Mouse (Mus musculus): Measurements from ENCODE around the gene Ccdc60. TPM values are rescaled to one million over a fixed set of nuclear protein-coding genes. Genes with fewer than 3 reads are reported as not detected.

The Ccdc60 gene
- total and polyA plus RNA-seq, 3 experiments: not detected

GRCm38 (mm10) chr5:116084231-116084630 lies 204.6 kb downstream of the Ccdc60 start:
- Histone ChIP-seq H3K4me1 (ENCODE audit: control insufficient read depth in 1 of 2, insufficient read depth in 2 of 2, low read length in 2 of 2) (no peaks in the 10 kb centered on the region), H3K4me3 (ENCODE audit: control insufficient read depth in 1 of 2, insufficient read depth in 1 of 2, low read depth in 2 of 2, low read length in 2 of 2) (no peak overlapping the region), H3K79me2 (ENCODE audit: control insufficient read depth, insufficient read depth, low read length, poor library complexity) (no peaks in the 10 kb centered on the region), H3K9ac (ENCODE audit: control insufficient read depth, low read depth, low read length, poor library complexity, severe bottlenecking) (no peak overlapping the region), H3K36me3 (ENCODE audit: control insufficient read depth in 1 of 2, insufficient read depth in 2 of 2, low read length in 2 of 2) (no peaks in the 10 kb centered on the region), H3K9me3 (replicated peaks; ENCODE audit: insufficient read depth, low read length) (no peaks in the 10 kb centered on the region), H3K27me3 (ENCODE audit: control insufficient read depth in 1 of 2, insufficient read depth in 2 of 2, low read length in 2 of 2) (no peaks in the 10 kb centered on the region), H3K27ac (ENCODE audit: control insufficient read depth, low read depth, low read length) (no peak overlapping the region)
- no peak for DNase-seq (ENCODE audit: low read depth, low spot score)
- no peak for TF ChIP-seq ELF1 (IDR thresholded peaks at IDR 0.05; ENCODE audit: low read depth, low read length)
- TF ChIP-seq JUND (IDR thresholded peaks at IDR 0.05; ENCODE audit: low read depth, low read length): no peak
- no peak for TF ChIP-seq NELFE (IDR thresholded peaks at IDR 0.05; ENCODE audit: low read depth, low read length)
- TF ChIP-seq ZKSCAN1 (IDR thresholded peaks at IDR 0.05; ENCODE audit: low read depth, low read length): no peak
- no peak for TF ChIP-seq CHD2 (IDR thresholded peaks at IDR 0.05; ENCODE audit: low read length)
- TF ChIP-seq NRF1 (IDR thresholded peaks at IDR 0.05; ENCODE audit: insufficient read depth, low read depth, low read length, poor library complexity, severe bottlenecking): no peak
- TF ChIP-seq ETS1 (IDR thresholded peaks at IDR 0.05; ENCODE audit: low read depth, low read length): no peak
- no peak for TF ChIP-seq SMC3 (IDR thresholded peaks at IDR 0.05; ENCODE audit: low read depth, low read length)
- TF ChIP-seq ZC3H11A (IDR thresholded peaks at IDR 0.05; ENCODE audit: low read depth, low read length): no peak
- no peak for TF ChIP-seq MXI1 (IDR thresholded peaks at IDR 0.05; ENCODE audit: low read depth, low read length)
- TF ChIP-seq SIN3A (IDR thresholded peaks at IDR 0.05; ENCODE audit: low read length): no peak
- no peak for TF ChIP-seq RAD21 (IDR thresholded peaks at IDR 0.05; ENCODE audit: low read depth, low read length)
- no peak for TF ChIP-seq UBTF (IDR thresholded peaks at IDR 0.05; ENCODE audit: borderline replicate concordance, insufficient read depth, low read depth, low read length)
- no peak for TF ChIP-seq MAFK (IDR thresholded peaks at IDR 0.05; ENCODE audit: borderline replicate concordance, low read depth, low read length)
- no peak for TF ChIP-seq TAL1 (IDR thresholded peaks at IDR 0.05; ENCODE audit: low read length)
- no peak for TF ChIP-seq MYB (IDR thresholded peaks at IDR 0.05; ENCODE audit: low read depth, low read length)
- no peak for TF ChIP-seq CTCF (IDR thresholded peaks at IDR 0.05 in 2 of 3, conservative IDR thresholded peaks at IDR 0.05 in 1 of 3; ENCODE audit: control insufficient read depth in 1 of 3, insufficient read depth in 1 of 3, low read depth in 2 of 3, low read length in 3 of 3, poor library complexity in 1 of 3, severe bottlenecking in 1 of 3)
- TF ChIP-seq USF1 (IDR thresholded peaks at IDR 0.05; ENCODE audit: low read depth, low read length): no peak
- no peak for TF ChIP-seq RCOR1 (IDR thresholded peaks at IDR 0.05; ENCODE audit: low read depth, low read length)
- no peak for TF ChIP-seq BHLHE40 (IDR thresholded peaks at IDR 0.05; ENCODE audit: borderline replicate concordance, low read depth, low read length)

- Histone ChIP-seq H3K9ac (ENCODE audit: control insufficient read depth, low read depth, low read length, poor library complexity, severe bottlenecking) (no peak within 1 kb of the TSS), H3K4me1 (ENCODE audit: control insufficient read depth in 1 of 2, insufficient read depth in 2 of 2, low read length in 2 of 2) (no peaks in the 10 kb centered on the region), H3K79me2 (ENCODE audit: control insufficient read depth, insufficient read depth, low read length, poor library complexity) (no peaks in the 10 kb centered on the region), H3K27ac (ENCODE audit: control insufficient read depth, low read depth, low read length) (no peak within 1 kb of the TSS), H3K4me3 (ENCODE audit: control insufficient read depth in 1 of 2, insufficient read depth in 1 of 2, low read depth in 2 of 2, low read length in 2 of 2) (no peak within 1 kb of the TSS), H3K9me3 (replicated peaks; ENCODE audit: insufficient read depth, low read length) (no peaks in the 10 kb centered on the region), H3K36me3 (ENCODE audit: control insufficient read depth in 1 of 2, insufficient read depth in 2 of 2, low read length in 2 of 2) (no peaks in the 10 kb centered on the region), H3K27me3 (ENCODE audit: control insufficient read depth in 1 of 2, insufficient read depth in 2 of 2, low read length in 2 of 2) (no peaks in the 10 kb centered on the region)
- no peak for DNase-seq (ENCODE audit: low read depth, low spot score)
- TF ChIP-seq CHD1 (IDR thresholded peaks at IDR 0.05; ENCODE audit: low read depth, low read length) (no peak), POLR2A (IDR thresholded peaks at IDR 0.05; ENCODE audit: control insufficient read depth in 1 of 2, insufficient read depth in 1 of 2, low read depth in 1 of 2, low read length in 2 of 2, poor library complexity in 1 of 2) (no peak), E2F4 (IDR thresholded peaks at IDR 0.05; ENCODE audit: borderline replicate concordance, low read depth, low read length) (no peak), TAL1 (IDR thresholded peaks at IDR 0.05; ENCODE audit: low read length) (no peak), MXI1 (IDR thresholded peaks at IDR 0.05; ENCODE audit: low read depth, low read length) (no peak), ZMIZ1 (IDR thresholded peaks at IDR 0.05; ENCODE audit: low read depth, low read length) (no peak), CTCF (IDR thresholded peaks at IDR 0.05 in 2 of 3, conservative IDR thresholded peaks at IDR 0.05 in 1 of 3; ENCODE audit: control insufficient read depth in 1 of 3, insufficient read depth in 1 of 3, low read depth in 2 of 3, low read length in 3 of 3, poor library complexity in 1 of 3, severe bottlenecking in 1 of 3) (no peak), POLR2AphosphoS2 (IDR thresholded peaks at IDR 0.05; ENCODE audit: low read length) (no peak), NRF1 (IDR thresholded peaks at IDR 0.05; ENCODE audit: insufficient read depth, low read depth, low read length, poor library complexity, severe bottlenecking) (no peak), GATA1 (IDR thresholded peaks at IDR 0.05; ENCODE audit: low read depth, low read length) (no peak), SMC3 (IDR thresholded peaks at IDR 0.05; ENCODE audit: low read depth, low read length) (no peak), ZC3H11A (IDR thresholded peaks at IDR 0.05; ENCODE audit: low read depth, low read length) (no peak), MAX (IDR thresholded peaks at IDR 0.05; ENCODE audit: low read length) (no peak), USF2 (IDR thresholded peaks at IDR 0.05; ENCODE audit: borderline replicate concordance in 1 of 2, insufficient read depth in 1 of 2, low read depth in 1 of 2, low read length in 2 of 2) (no peak), BHLHE40 (IDR thresholded peaks at IDR 0.05; ENCODE audit: borderline replicate concordance, low read depth, low read length) (no peak), RCOR1 (IDR thresholded peaks at IDR 0.05; ENCODE audit: low read depth, low read length) (no peak), TCF12 (IDR thresholded peaks at IDR 0.05; ENCODE audit: low read depth, low read length) (no peak), NELFE (IDR thresholded peaks at IDR 0.05; ENCODE audit: low read depth, low read length) (no peak)
Measured at GRCm38 (mm10) chr5:116083081-116083480, 205.7 kb downstream of the Ccdc60 start, which contains the start of gene Tmem233. Gene Tmem233 (minus strand): TSS chr5:116083244.

All from MEL (cell line).